Comparison of ENCODE assay signal across 9 mouse cellular contexts in genomic region chr11:96413527-96413926, GRCm38 (mm10). TPM values are rescaled to one million over a fixed set of nuclear protein-coding genes. Genes with fewer than 3 reads are reported as not detected.
DNase-seq lines count a peak whose midpoint lies in the region.
"Had no signal": no experiment of that assay in that cellular context is flagged by ENCODE, and none has a peak within 500 bp of the region (broad histone marks: within the 10 kb centered on the region; RNA-seq: fewer than 3 reads in every experiment).

No protein-coding gene starts in this region.

- H3K27me3 ChIP-seq in midbrain, embryonic 10.5 days (ENCODE audit: low read depth, poor library complexity, severe bottlenecking): peaks cover 31% of the 10 kb centered on the region

- no peaks in the 10 kb centered on the region for H3K4me1 ChIP-seq in midbrain, embryonic 10.5 days

- H3K27ac ChIP-seq in midbrain, embryonic 10.5 days (replicated peaks): no peak overlapping the region
- H3K27ac ChIP-seq: embryonic facial prominence, embryonic 12.5 days had no signal

- H3K9me3 ChIP-seq in midbrain, embryonic 10.5 days (replicated peaks): no peaks in the 10 kb centered on the region
- H3K9me3 ChIP-seq: embryonic facial prominence, embryonic 12.5 days had no signal

- H3K36me3 ChIP-seq in midbrain, embryonic 10.5 days: no peaks in the 10 kb centered on the region
- H3K36me3 ChIP-seq: embryonic facial prominence, embryonic 12.5 days had no signal

- no peak overlapping the region for H3K4me3 ChIP-seq in midbrain, embryonic 10.5 days
- H3K4me3 ChIP-seq: embryonic facial prominence, embryonic 12.5 days had no signal

- WGBS in midbrain, embryonic 10.5 days: 67% methylated on average over 8 of the region's 8 CpGs

- DNase-seq in layer of hippocampus, adult 9-11 months: peak; percentile 25
- no peak for DNase-seq in layer of hippocampus, postnatal 25 days (ENCODE audit: extremely low spot score in 1 of 2, low spot score in 1 of 2)
- peak; percentile 80 for DNase-seq in adrenal gland, postnatal 25 days
- peak; percentile 70 for DNase-seq in heart, adult 8-10 months (ENCODE audit: low spot score)
- DNase-seq in kidney, postnatal 10 days: peak; percentile 87
- peak; percentile 89 to 95 for DNase-seq in lung, postnatal 4 days
- no peak for DNase-seq in midbrain, embryonic 10.5 days (ENCODE audit: low spot score)
- DNase-seq in layer of hippocampus, adult 9-10 months (ENCODE audit: low spot score): no peak

RNA-seq across cellular contexts. Expression of gene Hoxb1, which starts 48.0 kb away (rescaled TPM):
- not detected for total RNA-seq in layer of hippocampus, postnatal 25 days (2021)
- total RNA-seq in adrenal gland, postnatal 25 days (2021): not detected in 2 replicates
- total RNA-seq in heart, adult 8-10 months (2022): not detected
- 0.15 TPM in 1 of 2 replicates, not detected in the other for polyA plus RNA-seq in midbrain, embryonic 10.5 days (2016; fragmentation: Nextera tagmentation; extraction: Ambion mirVana)

RNA-seq across cellular contexts. Expression of gene Skap1, which starts 50.9 kb away (rescaled TPM):
- total RNA-seq in layer of hippocampus, postnatal 25 days (2021): 1 to 10 TPM; 1.2 to 1.3 TPM
- 6.7 and 7.4 TPM in 2 replicates for total RNA-seq in adrenal gland, postnatal 25 days (2021)
- total RNA-seq in heart, adult 8-10 months (2022): under 1 TPM in 2 of 4 experiments, not detected in 2; 0.30 to 0.34 TPM
- polyA plus RNA-seq in midbrain, embryonic 10.5 days (2016; fragmentation: Nextera tagmentation; extraction: Ambion mirVana): 1.4 and 1.8 TPM in 2 replicates

Comparison
In these comparisons a context has a peak if more than half of its experiments do, and no peak if none do; other contexts are left out.
1. DNase-seq: peak in layer of hippocampus, adult 9-11 months (single experiment), adrenal gland, postnatal 25 days (single experiment), heart, adult 8-10 months (single experiment), kidney, postnatal 10 days (single experiment) and lung, postnatal 4 days (2 of 2); none in layer of hippocampus, postnatal 25 days (0 of 2), midbrain, embryonic 10.5 days (single experiment) and layer of hippocampus, adult 9-10 months (single experiment).